Mouse (Mus musculus) G1E (cell line): ENCODE results near the gene Tnfrsf21. TPM values are rescaled to one million over a fixed set of nuclear protein-coding genes. Genes with fewer than 3 reads are reported as not detected.

ENCODE experiments used
- ATAC-seq: 2 replicates; pipeline ENCODE4 v1.8.0; 2016; ENCODE audit warnings: mild to moderate bottlenecking; ENCODE audit not compliant: insufficient number of reproducible peaks, poor library complexity, low FRiP score, severe bottlenecking; ENCODE audit errors: extremely low read depth
- DNase-seq: peaks from one replicate; pipeline ENCODE4 v3.0.0; 2012; ENCODE audit warnings: low spot score
- H3K27me3 ChIP-seq: 2 replicates; pipeline ENCODE4 v1.6.1; 2012; ENCODE audit warnings: mild to moderate bottlenecking, low read length, inconsistent platforms; ENCODE audit not compliant: insufficient read depth
- H3K36me3 ChIP-seq: replicated peaks from 2 replicates; pipeline ENCODE3; 2012; ENCODE audit warnings: mild to moderate bottlenecking, inconsistent platforms
- H3K4me1 ChIP-seq: 2 replicates; pipeline ENCODE4 v1.6.1; 2012; ENCODE audit warnings: low read depth, low read length, inconsistent platforms, mixed read lengths; ENCODE audit not compliant: insufficient read depth
- H3K4me3 ChIP-seq: 2 replicates; pipeline ENCODE4 v1.5.1; 2012; ENCODE audit warnings: low read depth, mild to moderate bottlenecking, inconsistent platforms, low read length, moderate library complexity, mixed read lengths
- H3K9me3 ChIP-seq: replicated peaks from 2 replicates; pipeline ENCODE4 v1.6.1; 2012; ENCODE audit warnings: inconsistent platforms
- CTCF ChIP-seq: IDR thresholded peaks from 2 replicates; pipeline ENCODE4 v1.5.1; 2012; ENCODE audit warnings: low read depth, low read length, inconsistent platforms, mixed read lengths
- GATA1 ChIP-seq: IDR thresholded peaks from 2 replicates; pipeline ENCODE4 v1.6.1; 2012; ENCODE audit warnings: borderline replicate concordance, low read length, inconsistent platforms, mixed read lengths
- GATA2 ChIP-seq: IDR thresholded peaks from 2 replicates; pipeline ENCODE4 v1.6.1; 2012; ENCODE audit warnings: low read depth, low read length, inconsistent platforms, borderline replicate concordance
- POLR2AphosphoS5 ChIP-seq: IDR thresholded peaks from 2 replicates; pipeline ENCODE4 v1.6.1; 2012; ENCODE audit warnings: low read depth, low read length, inconsistent platforms; ENCODE audit not compliant: insufficient replicate concordance
- TAL1 ChIP-seq: conservative IDR thresholded peaks from 2 replicates; pipeline ENCODE4 v1.6.1; 2012; ENCODE audit warnings: low read depth, low read length, inconsistent platforms, mixed read lengths
- polyA plus RNA-seq: library from polyadenylated mRNA; stranded (reverse); fragments of >175 nt; gene quantifications from 2 replicates; pipeline ENCODE4 v1.2.3, GENCODE M21; 2012
- total RNA-seq, 2 experiments: library from RNA; stranded (forward) in 1 of 2; stranded (reverse) in 1 of 2; fragments of 200-1000 nt in 1 of 2; fragments of >200 nt in 1 of 2; fragmentation: Nextera tagmentation in 1 of 2; gene quantifications; 2 replicates each; pipeline ENCODE4 v1.2.3; 2014 to 2017

Gene Tnfrsf21
- total and polyA plus RNA-seq, 3 experiments = not detected

DNA sequence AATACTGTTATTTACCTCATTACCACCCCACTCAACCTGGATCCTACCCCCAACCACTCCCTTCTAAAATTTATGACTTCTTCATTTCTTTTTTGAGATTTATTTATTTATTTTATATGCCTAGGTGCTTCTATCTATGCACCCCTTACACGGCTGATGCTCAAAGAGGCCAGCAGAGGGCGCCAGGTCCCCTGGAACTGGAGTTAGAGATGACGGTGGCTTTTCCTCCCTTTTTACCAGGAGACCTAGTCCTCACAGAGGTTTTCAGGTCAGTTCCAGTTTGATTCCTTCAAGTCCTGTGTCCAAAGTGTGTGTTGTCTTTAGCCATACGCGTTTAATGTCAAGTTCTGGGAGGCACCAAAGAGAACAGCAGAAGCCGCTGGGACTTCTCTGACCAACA is 3.6 kb upstream of the Tnfrsf21 start:
- H3K9me3 ChIP-seq = peaks cover 26% of the 10 kb centered on the region
- H3K36me3 ChIP-seq = no peaks in the 10 kb centered on the region
- ATAC-seq = no peak
- TF ChIP-seq POLR2AphosphoS5 (no peak), CTCF (no peak), GATA2 (no peak), GATA1 (no peak), TAL1 (no peak)
- H3K4me3 ChIP-seq = no peak overlapping the region
- DNase-seq = no peak
- H3K27me3 ChIP-seq = no peaks in the 10 kb centered on the region
- no peaks in the 10 kb centered on the region for H3K4me1 ChIP-seq

- Histone ChIP-seq H3K4me1 (no peaks in the 10 kb centered on the region), H3K4me3 (no peak overlapping the region; the same call in 1 of the 2 replicates), H3K9me3 (peaks cover 42% of the 10 kb centered on the region), H3K27me3 (no peaks in the 10 kb centered on the region), H3K36me3 (no peaks in the 10 kb centered on the region)
- no peak for ATAC-seq
- TF ChIP-seq GATA2 (no peak), TAL1 (no peak), POLR2AphosphoS5 (no peak), CTCF (no peak), GATA1 (no peak)
- DNase-seq = no peak
Measured at GRCm38 (mm10) chr17:43017341-43018052, 1.1 kb downstream of the Tnfrsf21 start.

DNA sequence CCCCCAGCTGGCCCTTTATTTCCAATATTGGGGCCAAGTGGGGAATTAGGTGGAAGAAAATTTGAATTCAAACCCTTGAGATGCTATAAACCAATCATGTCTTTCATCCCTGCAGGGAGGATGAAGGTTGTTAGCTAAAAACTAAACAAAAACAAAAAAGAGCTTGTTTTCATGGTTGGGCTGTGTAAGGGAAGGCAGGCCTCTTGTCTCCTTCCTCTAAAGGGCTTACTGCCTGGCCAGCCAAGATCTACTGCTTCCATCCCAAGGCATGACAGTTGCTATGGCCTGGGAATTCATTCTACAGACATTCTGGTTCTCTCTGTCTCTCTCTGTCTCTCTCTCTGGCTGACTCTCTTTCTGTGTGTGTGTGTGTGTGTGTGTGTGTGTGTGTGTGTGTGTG is 1.7 kb downstream of the Tnfrsf21 start:
- no peaks in the 10 kb centered on the region for H3K4me1 ChIP-seq
- ATAC-seq (no peak), DNase-seq (no peak)
- peaks cover 47% of the 10 kb centered on the region for H3K9me3 ChIP-seq
- H3K27me3 ChIP-seq = no peaks in the 10 kb centered on the region
- no peak for TF ChIP-seq GATA2
- no peak for TF ChIP-seq TAL1
- no peak for TF ChIP-seq POLR2AphosphoS5
- TF ChIP-seq GATA1 = no peak
- TF ChIP-seq CTCF = no peak
- no peaks in the 10 kb centered on the region for H3K36me3 ChIP-seq
- H3K4me3 ChIP-seq = no peak overlapping the region

GRCm38 (mm10) chr17:43019660-43020059 is 3.3 kb downstream of the Tnfrsf21 start:
- H3K36me3 ChIP-seq = no peaks in the 10 kb centered on the region
- H3K9me3 ChIP-seq = peaks cover 53% of the 10 kb centered on the region
- no peak overlapping the region for H3K4me3 ChIP-seq
- no peak for TF ChIP-seq TAL1
- no peak for TF ChIP-seq GATA1
- no peak for TF ChIP-seq GATA2
- no peak for TF ChIP-seq POLR2AphosphoS5
- no peak for TF ChIP-seq CTCF
- no peaks in the 10 kb centered on the region for H3K4me1 ChIP-seq
- no peak for ATAC-seq
- H3K27me3 ChIP-seq = no peaks in the 10 kb centered on the region
- DNase-seq = no peak

DNA sequence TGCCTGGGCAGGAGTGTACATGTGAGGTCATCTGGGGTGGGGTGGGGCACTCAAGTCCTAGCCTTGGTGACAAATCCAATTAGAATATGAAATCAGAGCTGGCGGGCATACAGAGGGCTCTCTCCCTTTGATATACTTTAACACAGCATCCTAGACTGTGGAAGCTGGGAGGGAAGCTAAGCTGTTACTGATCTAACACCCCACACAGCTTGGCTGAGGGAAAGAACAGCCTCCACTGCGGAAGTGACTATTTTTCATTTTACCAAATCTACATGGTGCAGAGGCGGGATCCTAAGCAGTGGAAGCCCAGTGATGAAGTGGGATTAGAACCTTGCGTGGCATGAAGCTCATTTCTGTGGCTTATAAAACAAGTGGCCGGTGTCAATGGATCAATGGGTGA is 4.7 kb downstream of the Tnfrsf21 start:
- DNase-seq = no peak
- no peak for ATAC-seq
- Histone ChIP-seq H3K9me3 (peaks cover 61% of the 10 kb centered on the region), H3K27me3 (no peaks in the 10 kb centered on the region), H3K36me3 (no peaks in the 10 kb centered on the region), H3K4me1 (no peaks in the 10 kb centered on the region), H3K4me3 (no peak overlapping the region)
- TF ChIP-seq GATA2 (no peak), POLR2AphosphoS5 (no peak), CTCF (no peak), GATA1 (no peak), TAL1 (no peak)

- H3K36me3 ChIP-seq = no peaks in the 10 kb centered on the region
Measured at GRCm38 (mm10) chr17:43022056-43022455, 5.7 kb downstream of the Tnfrsf21 start.

More at GRCm38 (mm10) chr17:43022056-43022455, 5.7 kb downstream of the Tnfrsf21 start:
- no peaks in the 10 kb centered on the region for H3K27me3 ChIP-seq
- H3K4me1 ChIP-seq = no peaks in the 10 kb centered on the region
- no peak for DNase-seq
- no peak for TF ChIP-seq CTCF
- no peak for TF ChIP-seq TAL1
- no peak for TF ChIP-seq POLR2AphosphoS5
- no peak for TF ChIP-seq GATA1
- no peak for TF ChIP-seq GATA2
- ATAC-seq = no peak
- H3K9me3 ChIP-seq = peaks cover 55% of the 10 kb centered on the region
- H3K4me3 ChIP-seq = no peak overlapping the region
